Mouse (Mus musculus) common myeloid progenitor, adult 5-6 weeks (primary cell): ENCODE results near the gene Dusp10. TPM values are rescaled to one million over a fixed set of nuclear protein-coding genes. Genes with fewer than 3 reads are reported as not detected.

Experiments used
- ATAC-seq: replicated peaks from 2 replicates; pipeline ENCODE4 v1.8.0; 2016; ENCODE audit warnings: low read depth, mild to moderate bottlenecking, moderate TSS enrichment, inconsistent platforms; ENCODE audit not compliant: poor library complexity, severe bottlenecking
- total RNA-seq: library from RNA; stranded (forward); fragments of 200-1000, 187-1606 nt; gene quantifications from 2 replicates; pipeline ENCODE4 v1.2.3, GENCODE M21; 2017

Dusp10 gene
- total RNA-seq, 1 experiment from 2014 or later, result 3.6 TPM

GRCm38 (mm10) chr1:184084961-184085360 lies 71.9 kb downstream of the Dusp10 start:
- no peak for ATAC-seq

- no peak for ATAC-seq
Measured at GRCm38 (mm10) chr1:184090515-184090914, 77.4 kb downstream of the Dusp10 start.

DNA sequence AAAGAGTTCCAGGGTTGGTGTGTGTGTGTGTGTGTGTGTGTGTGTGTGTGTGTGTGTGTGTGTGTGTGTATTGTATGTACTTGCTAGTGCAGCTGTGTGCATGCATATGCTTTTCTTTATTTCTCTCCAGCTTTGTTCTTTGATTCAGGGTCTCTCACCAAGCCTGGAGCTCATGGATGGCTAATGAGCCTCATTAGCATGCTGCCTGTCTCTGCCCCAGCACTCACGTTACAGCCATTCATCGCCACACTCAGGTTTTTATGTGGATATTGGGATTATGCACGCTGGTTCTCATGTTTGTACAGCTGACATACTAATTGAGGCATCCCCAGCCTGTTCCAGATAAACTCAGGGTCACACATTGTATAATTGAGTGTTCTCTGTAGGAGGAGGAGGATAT lies 81.8 kb downstream of the Dusp10 start:
- ATAC-seq, result no peak

GRCm38 (mm10) chr1:184100414-184100813 lies 87.3 kb downstream of the Dusp10 start:
- ATAC-seq, result no peak

- no peak for ATAC-seq
Measured at GRCm38 (mm10) chr1:184100927-184101749, 88.0 kb downstream of the Dusp10 start.

DNA sequence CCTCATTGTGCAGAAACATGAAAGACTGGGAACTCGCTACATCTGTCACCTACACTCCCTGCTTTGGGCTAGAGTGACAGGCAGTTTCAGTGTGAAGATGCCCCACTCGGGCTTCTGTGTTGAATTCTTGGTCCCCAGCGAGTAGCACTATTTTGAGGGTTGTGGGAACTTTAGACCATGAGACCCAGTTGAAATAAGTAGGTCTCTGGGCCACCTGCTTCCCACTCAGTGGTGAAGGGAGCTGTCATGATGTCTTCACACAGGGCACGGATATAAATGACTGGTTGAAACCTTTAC lies 88.6 kb downstream of the Dusp10 start:
- ATAC-seq, result no peak

DNA sequence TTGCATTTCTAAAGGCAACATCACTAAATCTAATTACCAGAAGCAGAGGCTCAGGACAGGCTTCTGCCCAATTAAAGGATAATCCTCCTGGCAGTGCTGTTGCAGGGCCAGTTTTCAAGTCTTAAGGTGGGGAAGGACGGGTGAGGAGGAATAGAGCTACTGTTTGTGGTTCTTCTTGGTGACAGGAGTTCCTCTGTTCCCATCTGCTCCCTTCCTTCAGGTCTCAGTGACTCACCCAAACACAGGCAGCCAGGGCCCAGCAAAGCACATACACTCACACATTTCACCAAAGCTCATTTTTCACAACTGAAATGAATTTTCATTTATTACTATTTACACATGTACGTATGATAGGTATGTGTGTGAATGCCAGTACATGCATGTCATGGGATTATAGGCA lies 93.7 kb downstream of the Dusp10 start:
- no peak for ATAC-seq

DNA sequence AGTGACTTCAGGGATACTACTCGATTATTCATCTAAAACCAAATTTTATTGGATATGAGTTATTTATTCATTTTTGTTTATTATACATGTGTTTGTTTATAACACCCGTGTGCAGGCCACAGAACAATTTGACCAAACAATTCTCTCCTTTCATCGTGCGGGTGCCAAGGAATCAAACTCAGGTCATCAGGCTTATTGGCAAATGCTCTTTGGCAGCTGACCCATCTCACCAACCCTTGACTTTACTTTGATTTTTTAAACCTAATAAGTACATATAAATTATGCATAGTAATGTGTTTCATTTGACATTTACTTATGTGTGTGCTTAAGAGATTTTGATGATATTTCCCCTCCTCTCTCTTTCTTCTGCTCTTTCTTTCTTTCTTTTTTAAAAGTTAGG lies 94.3 kb downstream of the Dusp10 start:
- no peak for ATAC-seq

- no peak for ATAC-seq
Measured at GRCm38 (mm10) chr1:184108254-184108653, 95.2 kb downstream of the Dusp10 start.

DNA sequence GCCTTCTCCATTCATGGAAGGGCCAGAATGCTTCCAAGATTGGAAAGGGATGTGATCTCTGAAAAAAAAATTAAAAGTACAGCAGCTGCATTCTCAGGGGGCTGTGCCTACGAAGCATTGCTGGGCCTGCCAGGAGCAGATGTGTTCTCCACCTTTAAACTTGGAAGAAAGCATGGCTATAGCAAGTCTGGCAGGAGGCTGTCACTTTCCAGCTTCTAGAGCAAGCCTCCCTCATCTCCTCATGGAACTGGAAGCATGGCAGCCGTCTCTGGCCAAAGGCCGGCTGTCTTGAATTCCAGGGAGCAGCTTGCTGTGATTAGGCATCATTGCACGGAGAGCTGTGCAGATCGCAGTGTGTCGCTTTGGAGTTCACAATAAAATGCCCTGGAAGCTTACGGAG lies 104.5 kb downstream of the Dusp10 start:
- ATAC-seq, result no peak

DNA sequence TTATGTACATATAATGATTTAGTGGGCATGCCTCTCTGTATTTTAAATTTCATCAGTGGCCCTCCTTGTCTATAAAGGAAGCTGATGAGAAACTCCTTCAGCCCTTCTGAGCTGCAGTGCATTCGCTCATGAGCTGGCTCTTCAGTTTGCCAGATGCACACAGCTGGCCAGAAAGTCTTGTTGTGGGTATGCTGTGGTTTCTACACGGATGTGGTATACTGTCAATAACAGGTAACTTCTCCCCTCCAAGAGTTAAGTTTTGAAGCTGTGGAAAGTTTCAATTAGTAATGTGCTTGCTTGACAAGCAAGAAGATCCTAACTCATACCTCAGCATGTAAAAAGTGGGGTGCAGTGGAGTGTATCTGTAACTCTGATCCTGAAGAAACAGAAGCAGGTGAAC lies 104.9 kb downstream of the Dusp10 start:
- ATAC-seq, result no peak

- no peak for ATAC-seq
Measured at GRCm38 (mm10) chr1:184118586-184118985, 105.5 kb downstream of the Dusp10 start.

Other genes starting within 250 kb of the Dusp10 start
- gene 1700056E22Rik, start 21.0 kb downstream of the Dusp10 start, total RNA-seq, result 0.09 and 1.4 TPM in 2 replicates